Mouse (Mus musculus) lung, embryonic 15.5 days (tissue): ENCODE measurements around the gene Pcbp3. TPM values are rescaled to one million over a fixed set of nuclear protein-coding genes. Genes with fewer than 3 reads are reported as not detected.

ENCODE experiments used
- ATAC-seq: fragments of 200-750 bp; cut with Nextera tagmentation; 2 replicates; pipeline ENCODE4 v1.8.0; 2017; ENCODE audit warnings: moderate number of reproducible peaks, borderline replicate concordance; ENCODE audit not compliant: low FRiP score, low TSS enrichment; ENCODE audit errors: extremely low read depth
- H3K27ac ChIP-seq: fragments of 300-500 bp; sonication (generic); 2 replicates; pipeline ENCODE4 v1.5.1; 2015; ENCODE audit warnings: moderate library complexity, mild to moderate bottlenecking, inconsistent platforms
- H3K27me3 ChIP-seq: fragments of 300-500 bp; sonication (generic); 2 replicates; pipeline ENCODE4 v1.6.1; 2015; ENCODE audit warnings: inconsistent platforms
- H3K36me3 ChIP-seq: fragments of 300-500 bp; sonication (generic); 2 replicates; pipeline ENCODE4 v1.6.1; 2015; ENCODE audit warnings: inconsistent platforms
- H3K4me1 ChIP-seq: fragments of 300-500 bp; sonication (generic); 2 replicates; pipeline ENCODE4 v1.6.1; 2015; ENCODE audit warnings: inconsistent platforms
- H3K4me2 ChIP-seq: fragments of 300-500 bp; sonication (generic); 2 replicates; pipeline ENCODE4 v1.6.1; 2015; ENCODE audit warnings: inconsistent platforms, mild to moderate bottlenecking, moderate library complexity
- H3K4me3 ChIP-seq: fragments of 300-500 bp; sonication (generic); 2 replicates; pipeline ENCODE4 v1.5.1; 2015; ENCODE audit warnings: mild to moderate bottlenecking, inconsistent platforms
- H3K9ac ChIP-seq: fragments of 300-500 bp; sonication (generic); 2 replicates; pipeline ENCODE4 v1.6.1; 2015; ENCODE audit warnings: inconsistent platforms
- H3K9me3 ChIP-seq: fragments of 300-500 bp; sonication (generic); 2 replicates; pipeline ENCODE4 v1.6.1; 2016; ENCODE audit warnings: inconsistent platforms
- whole genome bisulfite sequencing: fragments of 180-500 bp; shearing (Covaris S2); methylation state at CpG from one replicate; pipeline ENCODE4 v1.1.7; 2015; 5-methylcytosine and 5-hydroxymethylcytosine counted together
- polyA plus RNA-seq: library from polyadenylated mRNA; unstranded; fragments of >200 nt; fragmentation: Nextera tagmentation; extraction: Ambion mirVana; gene quantifications from 2 replicates; pipeline ENCODE4 v1.2.1, GENCODE M21; 2015

Gene Pcbp3
- polyA plus RNA-seq, 1 experiment from 2014 or later: 36.4 TPM

DNA sequence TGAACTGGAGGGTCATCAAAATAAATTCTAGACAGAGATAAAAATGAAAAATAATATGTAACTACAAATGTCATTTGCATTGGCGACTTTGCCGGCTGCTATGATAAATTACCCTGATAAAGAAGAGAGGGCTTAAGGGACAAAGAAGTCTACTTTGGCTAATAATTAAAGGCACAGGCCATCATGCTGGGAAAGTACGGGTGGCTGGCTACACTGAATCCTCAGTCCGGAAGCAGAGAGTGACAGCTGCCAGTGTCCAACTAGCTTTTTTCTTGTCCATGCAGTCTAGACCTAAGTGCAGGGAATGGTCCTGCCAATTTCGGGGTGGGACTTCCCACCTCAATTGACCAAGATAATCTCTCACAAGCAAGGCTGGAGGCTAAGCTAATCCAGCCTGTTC, 121.1 kb downstream of the Pcbp3 start:
- H3K4me3 ChIP-seq: no peak overlapping the region
- H3K4me2 ChIP-seq: no peak overlapping the region
- H3K27ac ChIP-seq: no peak overlapping the region
- H3K27me3 ChIP-seq: no peaks in the 10 kb centered on the region
- H3K4me1 ChIP-seq: no peaks in the 10 kb centered on the region
- 44% methylated on average over 5 of the region's 5 CpGs for WGBS
- no peak for ATAC-seq
- no peaks in the 10 kb centered on the region for H3K9me3 ChIP-seq
- H3K9ac ChIP-seq: no peak overlapping the region
- no peaks in the 10 kb centered on the region for H3K36me3 ChIP-seq

DNA sequence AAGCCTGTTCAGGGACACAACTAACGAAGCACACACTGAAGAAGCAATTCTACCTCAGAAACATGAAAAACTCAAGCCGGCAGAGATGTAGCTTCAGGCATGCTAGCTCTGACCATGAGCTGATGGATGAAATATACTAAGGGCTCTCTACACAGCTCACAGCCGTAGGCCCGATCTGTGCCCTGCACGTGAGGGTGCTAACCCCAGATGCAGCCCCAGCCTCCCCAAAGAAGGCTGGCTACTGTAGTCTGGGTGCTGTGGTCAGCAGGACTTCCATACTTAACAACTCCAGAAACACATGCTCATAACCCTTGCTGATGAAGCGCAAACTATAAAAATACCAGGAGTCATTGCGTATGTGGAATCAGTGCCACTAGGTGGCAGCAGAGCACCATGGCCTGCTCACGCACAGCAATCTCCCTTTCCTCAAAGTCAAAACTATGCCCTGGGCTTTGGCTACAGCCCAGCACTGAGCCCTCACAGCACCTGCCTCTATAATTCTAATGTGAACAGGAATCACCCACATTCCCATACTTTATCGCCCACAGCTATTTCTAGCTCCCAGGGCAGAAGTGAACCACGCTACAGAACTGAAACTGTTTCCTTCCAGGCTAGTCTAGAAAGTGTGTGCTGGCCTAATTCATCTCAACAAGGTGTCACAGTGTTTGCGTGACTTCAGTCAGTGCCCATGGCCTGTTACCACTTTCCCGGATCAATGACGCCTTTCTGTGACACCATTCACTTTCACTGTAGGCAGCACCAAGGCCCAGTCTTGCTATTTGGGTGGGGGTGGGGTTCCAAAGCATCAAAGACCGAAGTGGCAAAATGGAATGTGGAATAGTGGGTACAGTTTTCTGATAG, 126.0 kb downstream of the Pcbp3 start:
- Histone ChIP-seq H3K4me2 (no peak overlapping the region), H3K36me3 (no peaks in the 10 kb centered on the region), H3K9ac (no peak overlapping the region), H3K9me3 (no peaks in the 10 kb centered on the region), H3K4me3 (no peak overlapping the region), H3K27ac (no peak overlapping the region), H3K27me3 (no peaks in the 10 kb centered on the region), H3K4me1 (no peaks in the 10 kb centered on the region)
- 53% methylated on average over 14 of the region's 14 CpGs for WGBS
- ATAC-seq: no peak

DNA sequence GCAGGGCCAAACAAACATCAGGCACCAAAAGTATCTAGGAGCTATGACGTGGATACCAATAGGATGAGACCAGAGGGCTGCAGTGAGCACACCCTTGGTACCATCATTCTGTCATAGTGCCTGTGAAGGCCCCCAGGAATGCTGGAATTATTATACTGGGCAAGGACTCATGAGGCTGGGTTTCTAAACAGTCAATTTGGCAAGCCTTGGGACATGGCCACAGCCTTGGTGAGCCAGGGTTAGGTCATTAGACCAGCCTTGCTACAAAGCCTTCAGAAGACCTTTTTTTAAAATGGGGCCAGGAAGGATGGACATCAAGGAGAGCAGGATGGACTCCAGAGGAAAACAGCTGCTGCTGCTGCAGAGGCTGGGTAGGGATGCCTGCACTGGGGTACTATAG, 128.8 kb downstream of the Pcbp3 start:
- Histone ChIP-seq H3K4me1 (no peaks in the 10 kb centered on the region), H3K4me2 (no peak overlapping the region), H3K27me3 (no peaks in the 10 kb centered on the region), H3K36me3 (no peaks in the 10 kb centered on the region), H3K9ac (no peak overlapping the region), H3K27ac (no peak overlapping the region), H3K9me3 (no peaks in the 10 kb centered on the region), H3K4me3 (no peak overlapping the region)
- ATAC-seq: no peak
- WGBS: 77% methylated on average over 1 of the region's 1 CpGs

DNA sequence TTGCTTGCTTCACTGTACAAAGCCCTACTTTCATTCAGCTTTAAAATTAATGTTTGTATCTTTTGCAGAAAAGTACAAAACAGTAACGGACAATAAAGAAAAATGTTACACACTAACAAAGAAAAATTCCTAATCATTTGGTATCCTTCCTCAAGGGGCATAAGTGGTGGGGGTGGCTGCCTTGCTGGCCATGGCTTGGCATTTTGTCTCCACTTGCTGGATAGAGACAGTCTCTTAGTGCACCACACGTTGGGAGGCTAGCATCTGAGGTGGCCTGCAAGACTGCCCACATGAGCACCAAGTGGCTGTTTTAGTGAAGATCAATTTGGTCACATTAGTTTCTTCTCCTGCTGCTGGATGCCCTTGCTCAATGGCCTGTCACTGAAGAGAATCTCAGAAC, 129.8 kb downstream of the Pcbp3 start:
- no peak overlapping the region for H3K27ac ChIP-seq
- no peaks in the 10 kb centered on the region for H3K36me3 ChIP-seq
- H3K9me3 ChIP-seq: no peaks in the 10 kb centered on the region
- WGBS: 79% methylated on average over 2 of the region's 2 CpGs
- H3K4me1 ChIP-seq: no peaks in the 10 kb centered on the region
- ATAC-seq: no peak
- H3K4me2 ChIP-seq: no peak overlapping the region
- H3K9ac ChIP-seq: no peak overlapping the region
- no peak overlapping the region for H3K4me3 ChIP-seq
- no peaks in the 10 kb centered on the region for H3K27me3 ChIP-seq

DNA sequence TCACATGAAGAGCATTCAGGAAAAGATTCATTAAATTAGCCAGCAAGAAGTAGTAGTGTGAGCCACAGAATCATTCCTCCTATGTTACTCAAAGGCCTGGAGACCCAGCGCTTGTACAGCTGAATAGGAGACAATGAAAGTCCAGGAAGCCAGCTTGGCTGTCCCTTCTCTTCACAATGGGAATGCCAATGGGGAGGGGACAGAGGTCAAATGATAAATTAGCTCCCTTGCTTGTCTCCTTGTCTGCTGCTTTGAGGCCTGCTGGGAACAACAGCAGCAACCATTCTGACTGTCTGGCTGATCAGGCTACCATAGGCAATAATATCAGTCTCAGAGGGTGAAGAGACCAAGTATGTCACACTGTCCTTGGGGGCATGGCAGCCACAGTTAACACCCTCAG, 130.5 kb downstream of the Pcbp3 start:
- Histone ChIP-seq H3K4me3 (no peak overlapping the region), H3K4me2 (no peak overlapping the region), H3K27me3 (no peaks in the 10 kb centered on the region), H3K9ac (no peak overlapping the region), H3K9me3 (no peaks in the 10 kb centered on the region), H3K4me1 (no peaks in the 10 kb centered on the region), H3K36me3 (no peaks in the 10 kb centered on the region), H3K27ac (no peak overlapping the region)
- 81% methylated on average over 1 of the region's 1 CpGs for WGBS
- no peak for ATAC-seq

DNA sequence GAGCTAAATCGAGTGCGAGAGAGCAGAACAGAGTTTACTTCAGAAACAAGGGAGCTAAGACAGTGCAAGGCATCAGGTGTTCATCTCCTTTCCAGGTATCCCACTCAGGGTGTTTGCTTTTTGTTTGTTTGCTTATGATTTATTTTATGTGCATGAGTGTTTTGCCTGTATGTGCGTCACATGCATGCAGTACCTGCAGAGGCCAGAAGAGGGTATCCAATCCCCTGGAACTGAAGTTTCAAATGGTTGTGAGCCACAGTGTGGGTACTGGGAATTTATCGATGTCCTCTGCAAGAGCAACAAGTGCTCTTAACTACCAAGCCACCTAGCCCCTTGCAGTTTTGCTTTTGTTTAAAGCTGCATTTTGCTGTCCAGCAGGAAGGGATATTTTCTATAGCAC, 132.8 kb downstream of the Pcbp3 start:
- Histone ChIP-seq H3K4me2 (no peak overlapping the region), H3K27me3 (no peaks in the 10 kb centered on the region), H3K9me3 (no peaks in the 10 kb centered on the region), H3K4me3 (no peak overlapping the region), H3K27ac (no peak overlapping the region), H3K4me1 (no peaks in the 10 kb centered on the region), H3K36me3 (no peaks in the 10 kb centered on the region), H3K9ac (no peak overlapping the region)
- 95% methylated on average over 4 of the region's 4 CpGs for WGBS
- no peak for ATAC-seq

DNA sequence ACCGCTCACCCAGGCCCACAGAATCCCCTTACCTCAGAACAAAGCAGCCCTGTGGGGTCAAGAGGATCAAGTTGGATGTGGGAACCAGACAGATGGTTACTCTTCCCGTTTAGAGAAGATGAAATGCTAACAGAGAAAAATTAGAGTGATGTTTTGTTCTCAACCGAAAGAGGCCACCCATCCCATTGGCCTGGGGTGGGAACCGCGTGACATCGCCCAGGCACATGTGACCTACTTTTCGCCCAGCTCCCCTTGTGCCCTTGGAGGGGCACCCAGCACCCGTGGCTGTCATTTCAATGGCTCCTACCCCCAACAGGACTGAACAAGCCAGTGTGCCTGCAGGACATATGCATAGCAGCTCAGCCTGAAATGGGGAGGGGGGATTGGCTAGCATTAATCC, 139.0 kb downstream of the Pcbp3 start:
- Histone ChIP-seq H3K9me3 (no peaks in the 10 kb centered on the region), H3K27ac (no peak overlapping the region), H3K9ac (no peak overlapping the region), H3K4me2 (no peak overlapping the region), H3K4me1 (no peaks in the 10 kb centered on the region), H3K36me3 (no peaks in the 10 kb centered on the region), H3K4me3 (no peak overlapping the region), H3K27me3 (no peaks in the 10 kb centered on the region)
- WGBS: 82% methylated on average over 8 of the region's 8 CpGs
- no peak for ATAC-seq

DNA sequence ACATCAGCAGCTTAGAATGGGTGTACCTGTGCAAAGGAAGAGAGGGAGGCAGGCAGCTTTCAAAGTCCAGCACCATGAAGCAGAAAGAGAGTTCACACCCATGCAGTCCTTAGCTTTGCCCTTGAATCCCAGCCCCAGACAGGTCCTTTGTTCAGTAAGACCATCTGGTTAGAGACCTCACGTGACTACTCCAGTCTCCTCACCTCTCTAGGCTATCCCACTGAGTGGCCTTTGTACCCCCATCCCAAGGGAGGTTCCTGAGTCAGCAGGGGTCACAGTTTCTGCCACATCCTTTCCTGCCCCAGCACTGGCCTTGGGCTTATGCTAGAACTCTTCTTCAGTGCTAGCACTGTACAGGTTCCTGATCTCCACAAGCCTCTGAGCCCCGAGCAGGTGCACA, 142.4 kb downstream of the Pcbp3 start:
- Histone ChIP-seq H3K9me3 (no peaks in the 10 kb centered on the region), H3K4me2 (no peak overlapping the region), H3K27ac (no peak overlapping the region), H3K4me1 (no peaks in the 10 kb centered on the region), H3K9ac (no peak overlapping the region), H3K4me3 (no peak overlapping the region), H3K36me3 (no peaks in the 10 kb centered on the region), H3K27me3 (no peaks in the 10 kb centered on the region)
- no peak for ATAC-seq
- WGBS: 69% methylated on average over 2 of the region's 2 CpGs

DNA sequence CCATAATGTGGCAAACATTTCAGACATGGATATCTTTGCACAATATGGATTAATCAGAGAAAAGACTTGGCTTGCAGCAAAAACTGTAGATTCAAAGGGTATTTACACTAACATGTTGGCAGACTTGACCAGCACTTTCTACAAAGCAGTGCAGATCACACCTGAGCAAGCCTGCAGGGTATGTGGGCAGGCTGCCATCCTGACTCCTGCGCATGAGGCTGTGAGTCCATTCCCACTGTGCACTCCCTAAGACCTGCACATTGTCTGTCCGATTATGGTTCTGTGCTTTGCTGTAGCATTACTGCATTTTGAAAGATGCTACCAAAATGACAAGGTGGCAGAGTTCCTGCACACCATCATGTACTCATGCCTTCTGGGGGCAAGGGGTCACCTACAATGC, 143.3 kb downstream of the Pcbp3 start:
- Histone ChIP-seq H3K9ac (no peak overlapping the region), H3K27ac (no peak overlapping the region), H3K4me2 (no peak overlapping the region), H3K36me3 (no peaks in the 10 kb centered on the region), H3K27me3 (no peaks in the 10 kb centered on the region), H3K9me3 (no peaks in the 10 kb centered on the region), H3K4me3 (no peak overlapping the region), H3K4me1 (no peaks in the 10 kb centered on the region)
- no peak for ATAC-seq
- WGBS: 91% methylated on average over 2 of the region's 2 CpGs

DNA sequence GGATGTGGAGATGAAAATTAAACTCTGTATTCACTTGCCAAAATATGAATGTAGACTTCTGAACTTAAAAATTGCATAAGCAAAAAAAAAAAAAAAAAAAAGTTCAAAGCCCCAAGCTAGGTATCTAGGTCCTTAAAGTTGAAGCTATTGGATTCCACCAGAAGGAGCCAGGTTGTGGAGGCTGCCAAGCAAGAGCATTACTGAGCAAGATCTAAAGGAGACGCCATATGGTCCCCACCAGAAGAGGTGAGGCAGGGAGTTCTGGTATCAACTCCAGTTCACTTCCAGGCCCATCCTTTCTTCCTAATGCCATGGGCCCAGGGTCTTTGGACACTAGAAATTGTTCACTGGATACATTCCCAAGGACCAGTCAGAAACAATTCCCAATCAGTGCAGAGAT, 144.8 kb downstream of the Pcbp3 start:
- 63% methylated on average over 1 of the region's 1 CpGs for WGBS
- Histone ChIP-seq H3K4me2 (no peak overlapping the region), H3K27me3 (no peaks in the 10 kb centered on the region), H3K9ac (no peak overlapping the region), H3K4me1 (no peaks in the 10 kb centered on the region), H3K36me3 (no peaks in the 10 kb centered on the region), H3K9me3 (no peaks in the 10 kb centered on the region), H3K27ac (no peak overlapping the region), H3K4me3 (no peak overlapping the region)
- no peak for ATAC-seq

DNA sequence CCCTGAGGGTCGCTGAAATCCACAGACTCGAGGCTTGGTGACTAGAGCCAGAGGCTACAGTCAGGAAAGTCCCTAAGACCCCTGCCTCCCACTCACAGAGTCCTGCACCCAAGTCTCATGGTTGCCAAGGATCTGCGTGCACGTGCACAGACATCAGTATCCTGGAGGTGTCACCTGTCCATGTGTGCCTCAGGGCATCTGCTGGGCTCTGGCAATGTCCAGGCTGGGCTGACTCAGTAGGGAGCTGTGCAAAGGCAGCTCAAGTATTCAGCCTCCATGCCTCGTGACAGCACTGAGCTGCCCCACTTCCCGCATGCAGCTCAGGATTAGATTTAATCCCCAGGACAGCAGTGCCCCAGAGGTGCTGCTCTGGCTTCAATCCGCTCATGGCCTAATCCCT, 145.3 kb downstream of the Pcbp3 start:
- no peaks in the 10 kb centered on the region for H3K27me3 ChIP-seq
- H3K4me3 ChIP-seq: no peak overlapping the region
- H3K9ac ChIP-seq: no peak overlapping the region
- H3K9me3 ChIP-seq: no peaks in the 10 kb centered on the region
- no peaks in the 10 kb centered on the region for H3K36me3 ChIP-seq
- WGBS: 65% methylated on average over 7 of the region's 7 CpGs
- no peak overlapping the region for H3K4me2 ChIP-seq
- ATAC-seq: no peak
- H3K27ac ChIP-seq: no peak overlapping the region
- H3K4me1 ChIP-seq: no peaks in the 10 kb centered on the region

DNA sequence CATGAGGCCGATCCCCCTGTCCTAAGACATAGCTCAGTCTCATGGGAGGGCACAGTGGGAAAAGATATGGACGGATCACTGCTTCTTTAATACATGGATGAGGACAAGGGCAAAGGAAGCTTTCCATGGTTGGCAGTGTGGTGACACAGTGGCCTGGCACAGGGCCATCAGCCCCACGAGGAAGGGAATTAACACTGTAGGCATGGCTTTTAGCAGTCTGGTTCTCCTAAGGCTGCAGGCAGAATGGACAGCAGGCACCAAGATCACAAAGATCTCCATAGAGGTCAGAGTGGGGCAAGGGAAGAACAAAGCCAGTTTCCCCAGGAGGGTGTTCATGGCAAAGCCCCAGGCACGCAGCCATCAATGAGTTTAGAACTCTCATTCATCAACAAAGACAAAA, 146.2 kb downstream of the Pcbp3 start:
- Histone ChIP-seq H3K4me3 (no peak overlapping the region), H3K9me3 (no peaks in the 10 kb centered on the region), H3K4me2 (no peak overlapping the region), H3K27ac (no peak overlapping the region), H3K4me1 (no peaks in the 10 kb centered on the region), H3K9ac (no peak overlapping the region), H3K36me3 (no peaks in the 10 kb centered on the region), H3K27me3 (no peaks in the 10 kb centered on the region)
- 65% methylated on average over 4 of the region's 4 CpGs for WGBS
- ATAC-seq: no peak

DNA sequence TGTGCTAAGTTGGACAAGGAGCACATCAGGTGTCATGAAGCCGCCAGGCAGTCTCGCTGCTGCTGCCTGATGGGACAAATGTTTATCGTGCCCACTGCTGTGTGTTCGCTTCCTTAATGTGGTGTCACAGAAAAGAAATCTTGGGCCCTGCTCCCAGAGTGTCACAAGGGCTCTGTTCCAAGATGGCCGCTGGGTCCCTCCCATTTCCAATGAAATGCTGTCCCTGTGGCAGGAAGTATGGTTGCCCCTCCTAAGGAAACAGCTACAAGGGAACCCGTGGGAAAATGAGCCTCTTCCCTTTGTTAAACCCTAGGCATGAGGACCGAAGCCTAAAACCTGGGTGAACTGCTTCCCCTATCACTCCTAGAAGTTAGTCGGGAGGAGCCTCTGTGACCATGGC, 146.9 kb downstream of the Pcbp3 start:
- no peak overlapping the region for H3K4me2 ChIP-seq
- no peaks in the 10 kb centered on the region for H3K27me3 ChIP-seq
- no peak overlapping the region for H3K9ac ChIP-seq
- H3K9me3 ChIP-seq: no peaks in the 10 kb centered on the region
- WGBS: 66% methylated on average over 8 of the region's 8 CpGs
- H3K4me1 ChIP-seq: no peaks in the 10 kb centered on the region
- H3K27ac ChIP-seq: no peak overlapping the region
- no peaks in the 10 kb centered on the region for H3K36me3 ChIP-seq
- no peak for ATAC-seq
- no peak overlapping the region for H3K4me3 ChIP-seq
